Mouse (Mus musculus): Measurements from ENCODE around the gene Ccdc121. TPM values are rescaled to one million over a fixed set of nuclear protein-coding genes. Genes with fewer than 3 reads are reported as not detected.

Gene Ccdc121
- not detected in 2 replicates for polyA plus RNA-seq (2012; rRNA removed)

DNA sequence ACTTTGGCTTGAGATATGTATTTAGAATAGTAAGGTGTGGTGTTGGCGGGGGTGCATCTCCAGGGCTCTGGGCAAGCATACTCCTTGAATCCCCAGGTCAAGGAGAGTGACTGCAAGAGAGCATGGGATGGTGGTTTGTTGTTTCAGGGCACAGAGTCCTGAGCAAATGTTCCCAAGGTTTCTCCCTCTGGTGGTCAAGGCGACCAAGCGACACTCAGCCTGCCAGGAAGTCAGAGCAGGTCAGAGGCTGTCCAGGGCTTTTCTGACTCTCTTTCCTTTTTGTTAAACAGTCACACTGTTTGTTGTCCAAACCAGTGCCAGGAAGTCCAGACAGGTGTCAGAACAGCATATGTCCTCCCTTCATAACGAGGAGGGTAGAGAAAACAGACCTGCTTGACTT is at the start of gene Ccdc121:
TSS of gene Ccdc121 (minus strand) at position 145 of the 400 bp plus-strand sequence.

Other genes with a start within 250 kb of the Ccdc121 start
- 0.08 TPM in 1 of 2 replicates, not detected in the other for gene Cnih3, start 158.8 kb downstream of the Ccdc121 start, polyA plus RNA-seq (2012; rRNA removed)
- not detected in 2 replicates for gene Dnah14, start 65.1 kb upstream of the Ccdc121 start, polyA plus RNA-seq (2012; rRNA removed)